Mouse (Mus musculus) telencephalon, adult 2 months (tissue): ENCODE results near the gene Nbl1.

ENCODE experiments used
- DNase-seq: peaks from one replicate; pipeline ENCODE4 v3.0.0-alpha.2; 2011; ENCODE audit warnings: low read depth, low spot score

The Nbl1 gene

GRCm38 (mm10) chr4:139068287-139068686, 24.5 kb downstream of the Nbl1 start:
- DNase-seq: peak; percentile 72

GRCm38 (mm10) chr4:139064831-139065230, 28.0 kb downstream of the Nbl1 start:
- no peak for DNase-seq

- DNase-seq: no peak
Observed at GRCm38 (mm10) chr4:139059569-139059968, 33.2 kb downstream of the Nbl1 start.

GRCm38 (mm10) chr4:139058029-139058428, 34.8 kb downstream of the Nbl1 start:
- DNase-seq: no peak

GRCm38 (mm10) chr4:139057291-139057690, 35.5 kb downstream of the Nbl1 start:
- no peak for DNase-seq

- DNase-seq: no peak
Observed at GRCm38 (mm10) chr4:139055744-139056143, 37.0 kb downstream of the Nbl1 start.

- no peak for DNase-seq
Observed at GRCm38 (mm10) chr4:139055336-139055735, 37.5 kb downstream of the Nbl1 start.

GRCm38 (mm10) chr4:139054300-139054923, 38.4 kb downstream of the Nbl1 start:
- no peak for DNase-seq

GRCm38 (mm10) chr4:139053391-139053790, 39.4 kb downstream of the Nbl1 start:
- no peak for DNase-seq

- DNase-seq: no peak
Observed at GRCm38 (mm10) chr4:139052796-139053195, 40.0 kb downstream of the Nbl1 start.

- peak; percentile 61 for DNase-seq
Observed at GRCm38 (mm10) chr4:139048518-139048917, 44.3 kb downstream of the Nbl1 start.

GRCm38 (mm10) chr4:139046354-139046753, 46.4 kb downstream of the Nbl1 start:
- DNase-seq: no peak

GRCm38 (mm10) chr4:139044566-139044965, 48.2 kb downstream of the Nbl1 start:
- no peak for DNase-seq

GRCm38 (mm10) chr4:139043600-139043999, 49.2 kb downstream of the Nbl1 start:
- DNase-seq: no peak

GRCm38 (mm10) chr4:139042611-139043010, 50.2 kb downstream of the Nbl1 start:
- DNase-seq: no peak

- DNase-seq: no peak
Observed at GRCm38 (mm10) chr4:139040084-139040839, 52.5 kb downstream of the Nbl1 start.

GRCm38 (mm10) chr4:139037795-139038607, 54.8 kb downstream of the Nbl1 start:
- no peak for DNase-seq

GRCm38 (mm10) chr4:139035799-139036198, 57.0 kb downstream of the Nbl1 start:
- no peak for DNase-seq

GRCm38 (mm10) chr4:139034942-139035341, 57.9 kb downstream of the Nbl1 start:
- no peak for DNase-seq

GRCm38 (mm10) chr4:139034540-139034939, 58.3 kb downstream of the Nbl1 start:
- DNase-seq: no peak

- DNase-seq: no peak
Observed at GRCm38 (mm10) chr4:139034010-139034367, 58.8 kb downstream of the Nbl1 start.

GRCm38 (mm10) chr4:139033263-139034009, 59.4 kb downstream of the Nbl1 start:
- DNase-seq: no peak
